Mouse (Mus musculus) gastrocnemius, adult 8-10 months (tissue): Measurements from ENCODE around the gene Tmprss13. TPM values are rescaled to one million over a fixed set of nuclear protein-coding genes. Genes with fewer than 3 reads are reported as not detected.

Source experiments
- DNase-seq, 2 experiments: peaks; one replicate each; pipeline ENCODE4 v3.0.0; 2022; ENCODE audit warnings: low spot score in 2 of 2
- total RNA-seq, 4 experiments: library from RNA; stranded (reverse); gene quantifications; 2 replicates each; pipeline ENCODE4 v1.2.4; 2022

The Tmprss13 gene
- total RNA-seq, 4 experiments from 2014 or later = 0.16 to 1.3 (median 0.50) TPM

- DNase-seq = no peak
Measured at GRCm38 (mm10) chr9:45329577-45329976, 10.7 kb downstream of the Tmprss13 start.

- no peak for DNase-seq
Measured at GRCm38 (mm10) chr9:45337406-45337805, 18.5 kb downstream of the Tmprss13 start.

- DNase-seq = no peak
Measured at GRCm38 (mm10) chr9:45343066-45343465, 24.2 kb downstream of the Tmprss13 start.

GRCm38 (mm10) chr9:45345516-45345915 is 26.6 kb downstream of the Tmprss13 start:
- DNase-seq = no peak

GRCm38 (mm10) chr9:45346276-45346675 is 27.4 kb downstream of the Tmprss13 start:
- no peak for DNase-seq

- no peak for DNase-seq
Measured at GRCm38 (mm10) chr9:45348560-45348959, 29.7 kb downstream of the Tmprss13 start.

DNA sequence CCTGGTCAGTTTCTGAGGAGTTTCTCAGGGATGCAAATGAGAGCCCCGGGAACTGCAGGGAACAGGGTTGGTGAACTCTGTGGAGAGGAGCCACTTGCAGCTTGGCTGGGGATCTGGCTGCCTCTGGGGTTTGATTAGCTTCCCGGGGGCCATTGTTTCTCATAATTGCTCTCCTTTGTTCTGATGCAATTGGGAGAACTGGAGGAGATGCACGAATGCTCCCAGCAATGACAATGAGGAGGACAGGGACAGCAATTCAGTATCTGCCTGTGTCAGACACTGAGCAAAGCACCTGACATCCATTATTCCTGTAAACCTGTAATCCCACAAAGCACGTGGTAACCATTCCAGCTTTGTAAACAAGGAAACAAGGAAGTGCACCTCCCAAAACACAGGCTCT is 30.3 kb downstream of the Tmprss13 start:
- no peak for DNase-seq

- DNase-seq = no peak
Measured at GRCm38 (mm10) chr9:45349851-45350250, 31.0 kb downstream of the Tmprss13 start.

DNA sequence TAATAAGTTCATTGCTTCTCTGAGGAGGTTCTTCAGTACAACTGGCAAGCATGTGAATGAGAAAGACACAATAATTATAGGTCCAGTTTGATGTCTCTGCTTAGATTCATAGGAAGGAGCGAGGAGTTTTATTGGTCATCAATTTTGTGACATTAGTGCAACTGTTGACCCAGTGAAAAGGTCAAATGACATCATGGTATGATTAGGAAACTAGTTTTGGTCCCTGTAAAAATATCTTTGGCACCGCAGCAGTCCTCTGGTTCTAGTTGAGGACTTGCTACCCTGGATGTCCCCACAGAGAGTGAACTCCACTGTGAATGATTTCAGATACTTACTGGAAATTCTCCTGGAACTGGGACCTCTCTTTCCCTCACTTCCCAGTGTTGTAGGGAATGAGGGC is 36.3 kb downstream of the Tmprss13 start:
- no peak for DNase-seq

- DNase-seq = no peak
Measured at GRCm38 (mm10) chr9:45358356-45358755, 39.5 kb downstream of the Tmprss13 start.

- peak in 1 of 2 experiments; percentile 37 for DNase-seq
Measured at GRCm38 (mm10) chr9:45362051-45362461, 43.2 kb downstream of the Tmprss13 start.

- DNase-seq = no peak
Measured at GRCm38 (mm10) chr9:45363639-45364214, 44.8 kb downstream of the Tmprss13 start.

DNA sequence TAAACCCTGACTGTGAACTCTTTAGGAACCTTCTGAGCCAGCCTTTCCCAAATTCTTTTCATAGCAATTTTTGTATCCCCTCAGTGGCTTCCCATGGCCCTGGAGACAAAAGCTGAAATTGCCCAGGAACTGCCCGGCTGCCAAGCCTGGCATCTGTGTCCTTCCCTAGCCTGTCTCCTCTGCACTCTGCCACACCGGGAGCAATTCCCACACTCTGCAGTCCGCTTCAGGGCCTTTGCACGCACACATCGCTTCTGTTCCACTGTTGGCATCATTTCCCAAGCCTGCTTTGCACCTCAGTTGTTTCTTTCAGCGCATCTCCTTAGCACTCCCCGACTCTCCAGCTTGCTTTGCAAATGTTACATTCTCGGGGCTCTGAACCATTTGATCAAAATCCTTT is 48.8 kb downstream of the Tmprss13 start:
- no peak for DNase-seq

DNA sequence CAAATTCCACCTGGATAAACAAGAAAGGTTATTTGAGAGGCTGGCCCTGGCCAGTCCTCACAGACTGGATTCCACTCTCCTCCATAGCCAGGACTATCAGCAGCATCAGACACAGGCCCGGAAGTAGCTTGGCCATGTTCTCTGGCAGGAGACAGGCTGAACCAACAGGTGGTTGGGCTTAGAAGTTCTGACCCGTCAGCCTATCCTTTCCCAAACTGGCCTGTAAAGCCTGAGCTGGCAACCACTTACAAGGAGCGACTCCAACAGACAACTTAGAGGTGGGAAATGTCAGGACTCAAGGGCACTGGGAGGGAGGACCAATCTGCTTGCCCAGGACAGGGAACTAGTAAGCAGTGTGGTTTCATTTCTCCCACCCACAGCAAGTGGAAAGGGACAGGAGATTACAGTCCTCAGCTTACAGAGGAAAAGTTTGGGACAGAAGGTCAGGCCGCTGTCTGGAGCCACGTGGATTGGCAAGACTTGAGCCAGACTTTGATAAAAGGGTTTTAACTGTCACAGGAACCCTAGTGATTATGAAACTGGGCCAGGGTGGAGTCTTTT is 49.5 kb downstream of the Tmprss13 start:
- no peak for DNase-seq

GRCm38 (mm10) chr9:45370117-45370561 is 51.2 kb downstream of the Tmprss13 start, which contains the start of gene Fxyd6:
Gene Fxyd6 (plus strand): TSS chr9:45370185.
- peak in 1 of 2 experiments; percentile 23 for DNase-seq

GRCm38 (mm10) chr9:45370616-45371336 is 51.9 kb downstream of the Tmprss13 start:
- no peak for DNase-seq

GRCm38 (mm10) chr9:45371337-45371707 is 52.4 kb downstream of the Tmprss13 start:
- DNase-seq = no peak

- DNase-seq = no peak
Measured at GRCm38 (mm10) chr9:45373896-45374295, 55.0 kb downstream of the Tmprss13 start.

DNA sequence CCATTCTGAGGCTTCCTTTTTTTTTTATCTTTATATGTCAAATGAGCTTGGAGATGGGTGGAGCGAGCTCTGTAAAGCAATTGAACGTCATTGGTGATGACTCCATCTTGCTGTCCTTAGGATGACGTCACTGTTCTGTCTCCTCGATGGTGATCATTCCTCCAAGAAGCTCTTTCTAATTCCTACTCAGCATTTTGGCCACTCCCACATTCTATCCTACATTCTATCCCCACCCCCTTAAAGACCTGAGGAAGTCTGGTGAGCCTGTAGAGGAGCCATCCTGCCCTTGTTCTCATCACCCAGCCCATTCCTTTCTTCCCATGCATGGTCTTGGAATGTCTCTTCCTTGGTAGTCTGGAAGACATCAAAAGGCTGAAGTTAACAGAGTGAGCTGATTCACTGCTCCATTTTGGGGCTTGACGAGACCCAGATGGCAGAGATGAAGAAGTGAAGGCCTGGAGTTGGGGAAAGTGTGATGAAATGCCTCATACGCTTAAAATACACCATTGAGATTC is 56.1 kb downstream of the Tmprss13 start:
- DNase-seq = no peak

GRCm38 (mm10) chr9:45376427-45376826 is 57.5 kb downstream of the Tmprss13 start:
- no peak for DNase-seq

- DNase-seq = no peak
Measured at GRCm38 (mm10) chr9:45376883-45377282, 58.0 kb downstream of the Tmprss13 start.
